Mouse (Mus musculus): Measurements from ENCODE around the gene Tbc1d14.
A peak's percentile ranks its signal among the peaks of the same experiment; 100 is the strongest.

The Tbc1d14 gene

DNA sequence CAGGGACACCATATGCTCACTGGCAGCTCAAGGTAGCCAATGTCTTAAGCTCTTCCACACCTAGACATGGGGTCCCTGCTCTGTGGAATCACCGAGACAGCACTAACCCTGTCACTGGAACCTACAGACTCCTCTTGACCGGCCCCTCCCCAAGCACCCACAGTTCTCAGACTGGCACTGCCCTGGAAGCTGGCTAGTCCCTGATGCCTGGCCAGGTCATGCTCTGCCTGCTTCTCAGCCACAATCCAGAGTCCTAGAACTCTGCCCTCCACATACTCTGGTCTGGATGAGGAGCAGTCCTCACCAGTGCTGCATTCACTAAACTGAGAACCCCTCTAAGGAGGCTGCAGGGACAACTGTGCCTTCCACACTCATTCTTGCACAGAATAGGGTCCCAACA is 82.1 kb downstream of the Tbc1d14 start:
- no peak for DNase-seq (ENCODE audit: low read depth, low spot score)

DNA sequence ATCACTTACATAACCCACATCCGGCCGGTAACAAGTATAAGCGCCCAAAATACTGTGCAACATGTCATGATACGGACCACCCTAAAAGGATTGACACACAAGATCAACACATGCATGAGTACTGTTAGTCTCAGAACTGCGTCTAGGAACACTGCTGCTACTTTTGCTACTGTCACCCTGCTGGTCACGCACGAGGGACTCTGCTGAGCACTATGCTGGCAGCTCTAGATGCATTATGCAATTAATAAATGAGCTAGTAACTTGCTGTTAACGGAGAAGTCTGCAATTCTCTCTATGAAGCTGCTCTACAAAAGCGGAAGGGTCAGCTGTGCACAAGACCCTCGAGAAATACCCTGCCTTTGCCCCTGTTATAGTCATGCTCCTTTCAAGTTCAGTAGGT is 84.7 kb downstream of the Tbc1d14 start:
- no peak for DNase-seq (ENCODE audit: low read depth, low spot score)

DNA sequence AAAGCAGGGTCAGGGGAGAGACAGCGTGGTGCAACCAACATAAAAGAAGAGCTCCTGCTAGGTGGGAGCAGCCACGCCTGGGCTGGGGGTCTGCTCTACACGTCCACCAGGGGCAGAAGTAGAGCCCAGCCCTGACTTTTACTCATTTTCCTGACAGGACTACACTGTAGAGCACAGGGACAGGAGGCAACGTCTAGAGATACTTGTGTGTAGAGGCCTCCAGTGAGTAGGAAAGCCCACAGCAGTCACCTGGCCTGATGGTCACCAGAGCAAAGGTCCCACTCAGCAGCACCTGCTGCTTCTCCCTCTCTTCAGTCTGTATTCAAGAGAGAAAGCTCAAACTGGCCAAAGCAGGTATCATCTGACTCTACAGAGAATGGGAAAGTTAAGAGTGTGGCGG is 87.4 kb downstream of the Tbc1d14 start:
- no peak for DNase-seq (ENCODE audit: low read depth, low spot score)

DNA sequence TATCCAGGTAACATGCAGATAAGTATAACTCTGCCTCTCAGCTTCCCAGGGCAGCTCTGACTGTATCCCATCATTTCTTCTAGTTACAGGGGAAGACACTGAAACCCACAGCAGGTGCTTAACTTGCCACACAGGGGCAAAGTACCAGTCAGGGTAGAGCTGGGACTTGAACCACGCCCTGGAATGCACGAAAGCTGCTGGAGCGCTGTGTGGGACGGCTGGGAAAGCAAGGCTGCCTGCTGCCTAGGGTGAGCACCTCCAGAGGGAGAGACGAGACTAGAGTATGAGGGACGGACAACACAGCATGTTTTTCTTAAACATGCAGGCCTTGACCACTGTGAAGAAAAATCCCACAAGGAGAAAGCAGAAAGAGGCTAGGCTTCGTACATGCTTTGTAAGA is 87.8 kb downstream of the Tbc1d14 start:
- no peak for DNase-seq (ENCODE audit: low read depth, low spot score)

DNA sequence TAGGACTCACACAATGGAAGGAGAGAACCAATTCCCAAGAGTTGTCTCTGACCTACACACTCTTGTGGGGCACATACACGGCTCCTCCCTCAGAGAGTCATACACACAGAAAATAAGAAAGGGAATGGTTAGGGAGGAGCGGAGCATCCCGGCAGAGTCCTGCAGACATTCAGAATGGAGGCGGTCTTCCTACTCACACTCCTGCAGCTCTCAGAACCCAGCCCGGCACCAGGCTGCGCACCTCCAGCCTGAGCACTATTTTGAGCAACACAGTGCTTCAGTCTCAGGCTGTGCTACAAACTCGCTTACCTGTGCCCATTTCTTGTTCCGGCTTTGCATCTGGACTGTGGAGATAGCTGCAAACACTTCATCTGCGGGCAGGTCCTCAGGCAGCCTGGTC is 98.4 kb downstream of the Tbc1d14 start:
- peak; percentile 66 for DNase-seq (ENCODE audit: low read depth, low spot score)

- peak; percentile 80 for DNase-seq (ENCODE audit: low read depth, low spot score)
Observed at GRCm38 (mm10) chr5:36493919-36494318, 99.2 kb downstream of the Tbc1d14 start.

DNA sequence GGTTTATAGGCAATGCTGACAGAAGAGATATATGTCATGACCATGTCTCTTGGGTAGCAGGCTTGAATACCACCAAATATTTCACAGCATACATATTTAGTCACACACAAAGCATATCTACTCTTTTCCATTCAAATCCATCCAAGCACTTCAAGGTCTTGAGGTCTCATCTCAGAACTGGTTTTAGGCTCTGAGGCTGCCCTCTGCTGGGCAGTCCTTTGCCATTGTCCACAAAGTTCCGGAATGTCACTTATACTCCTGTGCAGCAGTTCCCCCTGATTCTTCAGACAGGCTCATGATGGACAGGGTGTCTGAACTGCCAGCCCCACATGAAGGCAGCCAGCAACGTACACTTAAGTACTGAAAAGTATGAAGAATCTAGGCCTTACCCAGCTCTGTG is 103.9 kb downstream of the Tbc1d14 start:
- peak; percentile 55 for DNase-seq (ENCODE audit: low read depth, low spot score)

- DNase-seq (ENCODE audit: low read depth, low spot score) = no peak
Observed at GRCm38 (mm10) chr5:36485306-36485705, 107.8 kb downstream of the Tbc1d14 start.

DNA sequence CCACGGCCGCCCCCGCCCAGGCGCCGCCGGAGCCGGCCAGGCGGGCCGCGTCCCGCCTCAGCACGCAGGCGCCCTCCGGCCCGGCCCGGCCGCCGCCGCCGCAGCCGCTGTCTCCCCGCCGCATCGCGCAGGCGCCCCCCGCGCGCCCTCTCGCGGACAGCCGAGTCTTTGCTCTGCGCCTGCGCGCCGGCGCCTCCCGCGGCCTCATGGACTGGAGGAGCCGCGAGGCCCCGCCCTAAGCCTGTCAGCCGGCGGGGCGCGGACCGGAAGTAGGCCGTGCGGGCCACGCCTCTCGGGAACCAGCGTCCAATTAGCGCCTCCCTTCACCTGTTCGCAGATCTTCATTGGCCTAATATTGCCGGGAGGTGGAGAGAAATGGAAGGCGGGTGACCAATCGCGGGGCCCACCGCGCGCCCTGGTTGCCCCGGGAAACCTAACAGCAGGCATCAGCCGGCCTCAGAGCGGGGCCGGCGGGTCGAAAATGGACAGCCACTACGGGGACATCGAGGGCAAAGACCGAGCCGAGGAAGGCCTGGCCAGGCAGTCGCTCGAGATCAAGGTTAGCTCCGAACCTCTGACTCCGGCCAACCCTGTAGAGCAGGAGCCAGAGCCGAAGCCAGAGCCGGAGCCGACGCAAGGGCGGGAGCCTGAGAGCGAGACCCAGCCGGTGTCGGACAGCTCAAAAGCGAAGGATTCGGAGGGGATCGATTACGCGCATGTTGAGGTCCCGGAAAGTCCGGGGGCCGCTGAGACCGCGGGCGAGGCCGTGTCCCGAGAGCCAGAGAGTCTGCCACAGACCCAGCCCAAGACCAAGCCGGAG is 108.7 kb downstream of the Tbc1d14 start, which contains the start of the genes Tada2b and Ccdc96:
TSS of gene Tada2b (minus strand) at position 115 of the 820 bp plus-strand sequence.
TSS of gene Ccdc96 (plus strand) at position 418 of the 820 bp plus-strand sequence.
- peak; percentile 100 for DNase-seq (ENCODE audit: low read depth, low spot score)

GRCm38 (mm10) chr5:36483203-36484101 is 109.6 kb downstream of the Tbc1d14 start:
- DNase-seq (ENCODE audit: low read depth, low spot score) = peak; percentile 53

GRCm38 (mm10) chr5:36481114-36481513 is 112.0 kb downstream of the Tbc1d14 start:
- no peak for DNase-seq (ENCODE audit: low read depth, low spot score)

- DNase-seq (ENCODE audit: low read depth, low spot score) = no peak
Observed at GRCm38 (mm10) chr5:36480398-36480797, 112.7 kb downstream of the Tbc1d14 start.

- no peak for DNase-seq (ENCODE audit: low read depth, low spot score)
Observed at GRCm38 (mm10) chr5:36479735-36480134, 113.3 kb downstream of the Tbc1d14 start.

DNA sequence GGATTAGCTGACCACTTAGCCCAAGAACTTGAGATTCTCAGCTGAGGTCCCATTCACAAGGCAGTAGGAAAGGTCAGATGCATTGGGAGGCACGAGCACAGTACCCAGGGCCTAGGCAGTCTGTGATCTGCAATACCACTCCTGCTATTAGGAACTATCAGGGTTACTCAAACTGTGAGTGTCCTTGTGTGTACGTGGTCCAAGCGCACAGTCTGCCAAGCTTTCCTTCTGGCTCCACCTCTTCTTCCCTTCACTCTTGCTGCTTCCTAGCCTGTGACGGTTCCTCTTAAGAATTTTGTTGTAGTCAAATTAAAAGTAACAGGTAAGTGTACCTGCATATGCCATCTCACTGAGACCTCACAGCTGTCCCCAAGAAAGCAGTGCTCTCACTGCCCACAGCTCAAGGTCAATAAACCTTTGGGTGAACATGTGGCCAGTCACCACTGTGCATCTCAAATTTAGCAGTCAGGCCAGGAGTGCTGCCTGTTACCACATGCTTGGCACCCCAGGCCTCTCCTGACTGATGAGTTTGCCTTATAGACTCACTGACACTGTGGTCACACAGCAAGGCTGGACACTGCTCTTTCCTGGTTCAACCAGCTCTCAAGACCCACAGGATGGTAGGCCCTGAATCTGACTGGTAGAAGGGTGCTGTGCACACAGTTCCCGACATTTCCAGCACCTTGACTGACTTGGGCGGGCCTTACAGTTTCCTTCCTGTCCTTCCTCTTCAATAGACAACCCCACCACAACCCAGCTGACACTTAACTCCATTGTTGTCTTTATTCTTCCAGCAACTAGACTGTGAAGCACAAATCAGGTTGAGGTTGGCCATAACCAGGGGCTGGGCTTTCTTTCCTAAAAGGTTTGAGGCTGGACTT is 114.3 kb downstream of the Tbc1d14 start:
- DNase-seq (ENCODE audit: low read depth, low spot score) = no peak

DNA sequence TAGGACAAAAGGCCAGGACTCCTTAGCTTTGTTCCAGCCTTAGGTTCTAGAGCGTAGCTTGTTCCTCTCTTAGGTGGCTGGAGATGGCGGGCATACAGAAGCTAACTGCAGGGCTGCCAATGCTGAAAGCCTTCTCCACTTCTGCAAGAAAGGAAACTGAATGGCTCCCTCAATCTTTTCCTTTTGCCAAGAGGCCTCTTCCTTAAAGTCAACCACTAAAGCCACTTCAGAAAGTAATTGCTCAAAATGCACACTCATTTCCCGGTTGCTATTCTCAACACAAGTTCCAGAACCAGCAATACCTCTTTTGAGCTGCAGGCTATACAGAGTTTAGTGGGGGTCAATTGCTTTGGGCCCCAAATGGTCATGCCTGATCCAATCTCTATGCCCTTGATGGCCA is 115.6 kb downstream of the Tbc1d14 start:
- no peak for DNase-seq (ENCODE audit: low read depth, low spot score)

- DNase-seq (ENCODE audit: low read depth, low spot score) = peak; percentile 81
Observed at GRCm38 (mm10) chr5:36474283-36474682, 118.8 kb downstream of the Tbc1d14 start.

- DNase-seq (ENCODE audit: low read depth, low spot score) = no peak
Observed at GRCm38 (mm10) chr5:36472876-36473655, 120.0 kb downstream of the Tbc1d14 start.

DNA sequence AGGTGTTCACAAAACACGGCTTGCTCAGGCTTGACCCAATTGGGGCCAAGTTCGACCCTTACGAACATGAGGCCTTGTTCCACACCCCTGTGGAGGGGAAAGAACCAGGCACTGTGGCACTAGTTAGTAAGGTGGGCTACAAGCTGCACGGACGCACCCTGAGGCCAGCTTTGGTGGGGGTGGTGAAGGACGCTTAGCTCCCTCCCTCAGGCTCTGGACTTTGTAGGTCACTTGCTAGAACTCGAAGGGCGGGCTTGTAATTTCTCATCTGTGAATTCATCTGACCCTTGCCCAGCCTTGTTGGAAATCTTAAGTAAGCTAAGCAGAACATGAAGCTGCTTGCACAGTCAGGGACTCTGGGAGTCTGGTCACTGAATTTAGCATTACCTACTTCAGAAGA is 121.9 kb downstream of the Tbc1d14 start:
- no peak for DNase-seq (ENCODE audit: low read depth, low spot score)

DNA sequence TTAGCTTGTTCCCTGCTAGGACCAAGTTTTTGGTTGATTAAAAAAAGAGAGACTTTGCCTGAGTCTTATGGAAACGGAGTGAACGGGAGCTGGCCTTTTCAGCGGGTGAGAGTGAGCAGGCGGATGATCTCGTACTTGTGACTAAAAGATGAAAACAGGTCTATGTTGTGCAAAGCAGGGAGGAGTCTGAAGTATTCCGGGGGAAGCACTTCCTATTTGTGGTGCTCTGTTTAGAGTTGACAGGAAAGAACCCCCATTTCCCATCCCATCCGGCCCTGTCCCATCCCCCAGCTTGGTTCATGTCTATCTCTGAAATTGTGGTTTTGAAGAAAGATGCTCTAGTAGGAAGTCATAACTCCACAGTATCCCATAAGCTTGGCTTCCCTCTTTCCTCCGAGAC is 127.2 kb downstream of the Tbc1d14 start:
- no peak for DNase-seq (ENCODE audit: low read depth, low spot score)
